Mouse (Mus musculus) heart, embryonic 14.5 days (tissue): ENCODE measurements around the gene Ece1. TPM values are rescaled to one million over a fixed set of nuclear protein-coding genes. Genes with fewer than 3 reads are reported as not detected.

Source experiments
- ATAC-seq: fragments of 200-750 bp; cut with Nextera tagmentation; 2 replicates; pipeline ENCODE4 v1.8.0; 2017; ENCODE audit warnings: low read depth, moderate TSS enrichment; ENCODE audit not compliant: insufficient number of reproducible peaks, insufficient read depth, low FRiP score
- H3K27ac ChIP-seq, 2 experiments: fragments of 200-500 bp in 1 of 2; fragments of 300-500 bp in 1 of 2; sonication (generic) in 1 of 2; replicated peaks in 1 of 2; 2 replicates each; pipeline ENCODE4 v1.5.1; 2012 to 2014; ENCODE audit warnings: low read depth in 2 of 2, low read length in 2 of 2, control low read depth in 1 of 2, mild to moderate bottlenecking in 1 of 2, mixed read lengths in 1 of 2; ENCODE audit not compliant: control insufficient read depth in 1 of 2, insufficient read depth in 1 of 2
- H3K27me3 ChIP-seq: fragments of 300-500 bp; sonication (generic); 2 replicates; pipeline ENCODE4 v1.6.1; 2014; ENCODE audit warnings: mild to moderate bottlenecking, low read length, control low read depth; ENCODE audit not compliant: control insufficient read depth, insufficient read depth
- H3K36me3 ChIP-seq: fragments of 300-500 bp; sonication (generic); 2 replicates; pipeline ENCODE4 v1.6.1; 2014; ENCODE audit warnings: mild to moderate bottlenecking, control low read depth, low read length, mixed read lengths; ENCODE audit not compliant: control insufficient read depth, insufficient read depth
- H3K4me1 ChIP-seq, 2 experiments: fragments of 200-500 bp in 1 of 2; fragments of 300-500 bp in 1 of 2; sonication (generic) in 1 of 2; 2 replicates each; pipeline ENCODE4 v1.6.1; 2012 to 2014; ENCODE audit warnings: low read length in 2 of 2, control low read depth in 1 of 2, mixed read lengths in 1 of 2; ENCODE audit not compliant: control insufficient read depth in 2 of 2, insufficient read depth in 2 of 2
- H3K4me2 ChIP-seq: fragments of 300-500 bp; sonication (generic); 2 replicates; pipeline ENCODE4 v1.6.1; 2014; ENCODE audit warnings: mild to moderate bottlenecking, low read length
- H3K4me3 ChIP-seq, 2 experiments: fragments of 200-500 bp in 1 of 2; fragments of 300-500 bp in 1 of 2; sonication (generic) in 1 of 2; 2 replicates each; pipeline ENCODE4 v1.5.1; 2012 to 2014; ENCODE audit warnings: low read length in 2 of 2, mild to moderate bottlenecking in 2 of 2, control low read depth in 1 of 2, low read depth in 1 of 2, moderate library complexity in 1 of 2; ENCODE audit not compliant: control insufficient read depth in 1 of 2, insufficient read depth in 1 of 2
- H3K9ac ChIP-seq: fragments of 300-500 bp; sonication (generic); 2 replicates; pipeline ENCODE4 v1.6.1; 2014; ENCODE audit warnings: mild to moderate bottlenecking, low read length
- H3K9me3 ChIP-seq: fragments of 300-500 bp; sonication (generic); 2 replicates; pipeline ENCODE4 v1.6.1; 2016; ENCODE audit warnings: low read length, control low read depth; ENCODE audit not compliant: control insufficient read depth
- WGBS: fragments of 180-500 bp; shearing (Covaris S2); extraction: QIAGEN DNeasy Blood & Tissue Kit; methylation state at CpG from one replicate; pipeline ENCODE4 v1.1.7; 2014; 5-methylcytosine and 5-hydroxymethylcytosine counted together
- polyA plus RNA-seq: library from polyadenylated mRNA; unstranded; fragments of >200 nt; fragmentation: Nextera tagmentation; extraction: Ambion mirVana; gene quantifications from 2 replicates; pipeline ENCODE4 v1.2.1, GENCODE M21; 2014

The Ece1 gene
- polyA plus RNA-seq, 1 experiment from 2014 or later = 92.8 TPM

DNA sequence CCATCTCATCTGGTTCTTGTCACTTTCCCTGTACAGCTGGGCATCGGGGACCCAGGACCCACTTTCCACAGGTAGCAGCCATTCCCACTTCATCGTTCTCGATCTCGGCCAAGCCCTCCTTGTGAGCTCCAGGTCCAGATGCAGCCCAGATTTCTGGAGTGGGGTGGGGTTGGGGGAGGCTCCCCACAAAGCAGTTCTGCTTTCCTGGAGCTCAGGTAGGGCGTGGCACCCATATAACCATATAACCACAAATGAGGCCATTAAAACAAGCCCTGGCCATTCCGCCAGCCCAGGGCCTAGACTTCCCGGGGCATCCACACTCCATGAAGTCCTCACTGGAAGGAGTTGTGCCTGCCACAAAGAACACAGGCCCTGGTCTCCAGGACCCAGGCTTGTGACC, 46.5 kb downstream of the Ece1 start:
- H3K4me1 ChIP-seq = peaks cover 15 to 19% of the 10 kb centered on the region in 2 experiments
- no peak overlapping the region for H3K4me3 ChIP-seq
- H3K36me3 ChIP-seq = no peaks in the 10 kb centered on the region
- ATAC-seq = no peak
- H3K9me3 ChIP-seq = no peaks in the 10 kb centered on the region
- H3K27ac ChIP-seq = peak overlapping the region in 1 of 2 experiments; percentile 9; a peak in 1 of 4 replicates
- H3K27me3 ChIP-seq = 0 out of 2 replicates have a peak, but pooled peaks cover 4% of the 10 kb centered on the region
- H3K9ac ChIP-seq = no peak overlapping the region
- WGBS = 73% methylated on average over 7 of the region's 7 CpGs
- no peak overlapping the region for H3K4me2 ChIP-seq

DNA sequence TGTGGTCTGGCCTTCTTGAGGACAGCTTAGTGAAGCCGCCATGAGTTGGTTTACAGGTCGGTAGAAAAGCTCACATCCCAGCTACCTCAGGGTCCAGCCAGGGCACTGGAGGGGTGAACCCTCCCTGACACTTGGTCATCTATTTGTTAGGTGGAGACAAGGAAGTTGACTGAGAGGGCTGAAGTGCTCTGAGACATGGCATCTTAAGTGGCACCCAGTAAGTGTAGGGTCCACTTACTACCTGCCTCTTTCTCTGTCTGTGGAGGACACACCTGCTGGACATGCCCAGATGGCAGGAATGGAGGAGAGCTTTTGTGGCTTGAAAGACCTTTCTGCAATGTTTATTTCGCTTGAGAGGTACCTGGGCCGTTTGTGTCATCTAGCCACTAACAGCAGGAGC, 46.9 kb downstream of the Ece1 start:
- Histone ChIP-seq H3K4me3 (no peak overlapping the region), H3K4me2 (no peak overlapping the region), H3K9ac (no peak overlapping the region), H3K4me1 (peaks cover 19 to 21% of the 10 kb centered on the region in 2 experiments), H3K27ac (no peak overlapping the region), H3K36me3 (no peaks in the 10 kb centered on the region), H3K27me3 (0 out of 2 replicates have a peak, but pooled peaks cover 4% of the 10 kb centered on the region), H3K9me3 (no peaks in the 10 kb centered on the region)
- no peak for ATAC-seq
- 86% methylated on average over 4 of the region's 4 CpGs for WGBS

DNA sequence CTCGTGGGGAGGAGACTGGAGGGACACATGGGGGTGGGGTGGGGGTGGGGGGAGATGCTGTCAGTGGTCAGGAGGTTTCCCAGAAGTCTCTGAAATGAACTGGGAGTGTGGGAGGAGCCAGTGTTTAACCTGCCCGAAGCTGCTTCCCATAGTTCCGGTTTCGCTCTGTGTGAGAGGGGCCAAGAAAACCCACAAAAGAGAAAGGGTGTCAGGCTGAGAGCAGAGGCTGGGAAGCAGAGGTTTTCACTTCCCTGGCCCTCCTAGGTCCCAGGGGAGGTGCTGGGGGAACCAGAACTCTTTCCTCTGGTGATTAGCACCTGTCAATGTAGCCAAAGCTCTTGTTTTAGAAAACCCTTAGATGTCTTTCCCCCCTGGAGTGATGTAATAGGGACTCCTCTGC, 47.4 kb downstream of the Ece1 start:
- Histone ChIP-seq H3K4me1 (peaks cover 20 to 21% of the 10 kb centered on the region in 2 experiments), H3K27ac (no peak overlapping the region), H3K27me3 (0 out of 2 replicates have a peak, but pooled peaks cover 4% of the 10 kb centered on the region), H3K4me2 (no peak overlapping the region), H3K9ac (no peak overlapping the region), H3K4me3 (no peak overlapping the region), H3K36me3 (no peaks in the 10 kb centered on the region), H3K9me3 (no peaks in the 10 kb centered on the region)
- ATAC-seq = no peak
- whole genome bisulfite sequencing = 50% methylated on average over 4 of the region's 4 CpGs

DNA sequence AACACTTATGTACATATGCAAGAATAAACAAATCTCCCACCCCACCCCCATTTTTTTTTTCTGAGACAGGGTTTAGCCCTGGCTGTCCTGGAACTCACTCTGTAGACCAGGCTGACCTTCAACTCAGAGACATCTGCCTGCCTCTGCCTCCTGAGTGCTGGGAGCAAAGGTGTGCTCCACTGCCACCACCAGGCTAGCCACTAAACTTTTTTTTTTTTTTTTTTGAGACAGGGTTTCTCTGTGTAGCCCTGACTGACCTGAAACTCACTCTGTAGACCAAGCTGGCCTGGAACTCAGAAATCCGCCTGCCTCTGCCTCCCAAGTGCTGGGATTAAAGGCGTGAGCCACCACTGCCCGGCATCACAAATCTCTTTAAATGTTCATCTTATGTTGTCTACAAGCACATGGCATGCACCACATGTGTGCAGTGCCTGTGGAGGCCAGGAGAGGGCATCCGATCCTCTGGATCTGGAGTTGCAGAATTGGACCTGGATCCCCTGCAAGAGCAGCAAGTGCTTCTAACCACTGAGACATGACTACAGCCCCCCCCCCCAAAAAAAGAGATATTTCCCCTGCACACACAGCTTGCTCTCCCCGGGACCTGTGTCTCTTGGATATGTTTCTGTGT, 48.5 kb downstream of the Ece1 start:
- no peak overlapping the region for H3K4me3 ChIP-seq
- H3K27me3 ChIP-seq = no peaks in the 10 kb centered on the region
- 95% methylated on average over 5 of the region's 5 CpGs for WGBS
- H3K4me1 ChIP-seq = peaks cover 20 to 21% of the 10 kb centered on the region in 2 experiments
- no peaks in the 10 kb centered on the region for H3K36me3 ChIP-seq
- no peak overlapping the region for H3K9ac ChIP-seq
- no peaks in the 10 kb centered on the region for H3K9me3 ChIP-seq
- H3K4me2 ChIP-seq = no peak overlapping the region
- ATAC-seq = no peak
- no peak overlapping the region for H3K27ac ChIP-seq

DNA sequence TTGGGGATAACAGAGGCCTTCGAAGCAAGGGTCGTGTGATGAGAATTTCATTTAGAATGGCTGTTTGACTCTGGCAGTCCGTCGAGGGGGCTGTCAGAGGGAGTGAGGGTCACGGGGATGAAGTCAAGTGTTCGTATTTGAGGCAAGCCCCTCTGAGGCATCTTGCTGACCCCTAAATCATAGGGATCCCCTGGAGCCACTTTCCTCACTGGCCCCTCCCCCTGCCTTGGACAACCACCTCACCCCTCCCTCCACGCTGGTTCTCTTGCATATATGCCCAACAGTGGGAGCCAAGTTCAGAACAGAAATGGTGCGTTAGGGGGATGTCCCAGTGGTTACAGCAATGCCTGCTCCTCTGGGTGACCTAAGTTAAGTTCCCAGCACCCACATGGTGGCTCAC, 49.6 kb downstream of the Ece1 start:
- Histone ChIP-seq H3K27ac (no peak overlapping the region), H3K4me3 (no peak overlapping the region), H3K9ac (no peak overlapping the region), H3K27me3 (no peaks in the 10 kb centered on the region), H3K4me2 (no peak overlapping the region), H3K4me1 (peaks cover 22 to 23% of the 10 kb centered on the region in 2 experiments), H3K36me3 (no peaks in the 10 kb centered on the region), H3K9me3 (no peaks in the 10 kb centered on the region)
- no peak for ATAC-seq
- 78% methylated on average over 8 of the region's 8 CpGs for WGBS

DNA sequence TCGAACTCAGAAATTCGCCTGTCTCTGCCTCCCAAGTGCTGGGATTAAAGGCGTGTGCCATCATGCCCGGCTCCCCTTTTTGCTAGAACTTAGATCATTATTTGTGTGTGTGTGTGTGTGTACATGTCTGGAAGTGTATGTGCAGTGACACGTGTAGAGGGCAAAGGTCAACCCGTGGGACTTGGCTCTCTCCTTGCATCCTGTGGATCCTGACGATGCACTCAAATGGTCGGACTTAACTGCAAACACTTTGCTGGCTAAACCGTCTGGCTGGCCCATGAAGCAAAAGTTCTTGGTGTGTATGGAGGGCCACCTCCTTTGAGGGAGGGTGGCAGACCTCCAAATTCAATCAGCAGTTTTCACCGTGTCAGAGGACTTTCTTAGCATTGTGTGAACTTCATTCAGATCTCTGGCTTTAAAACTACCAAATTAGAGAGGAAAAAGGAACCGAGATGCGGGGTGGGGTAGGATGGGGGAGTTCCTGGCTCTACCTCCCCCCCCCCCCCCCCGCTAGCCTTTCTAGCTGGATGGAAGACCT, 50.8 kb downstream of the Ece1 start:
- WGBS = 64% methylated on average over 12 of the region's 13 CpGs
- no peak for ATAC-seq
- H3K4me1 ChIP-seq = peaks cover 30 to 31% of the 10 kb centered on the region in 2 experiments

DNA sequence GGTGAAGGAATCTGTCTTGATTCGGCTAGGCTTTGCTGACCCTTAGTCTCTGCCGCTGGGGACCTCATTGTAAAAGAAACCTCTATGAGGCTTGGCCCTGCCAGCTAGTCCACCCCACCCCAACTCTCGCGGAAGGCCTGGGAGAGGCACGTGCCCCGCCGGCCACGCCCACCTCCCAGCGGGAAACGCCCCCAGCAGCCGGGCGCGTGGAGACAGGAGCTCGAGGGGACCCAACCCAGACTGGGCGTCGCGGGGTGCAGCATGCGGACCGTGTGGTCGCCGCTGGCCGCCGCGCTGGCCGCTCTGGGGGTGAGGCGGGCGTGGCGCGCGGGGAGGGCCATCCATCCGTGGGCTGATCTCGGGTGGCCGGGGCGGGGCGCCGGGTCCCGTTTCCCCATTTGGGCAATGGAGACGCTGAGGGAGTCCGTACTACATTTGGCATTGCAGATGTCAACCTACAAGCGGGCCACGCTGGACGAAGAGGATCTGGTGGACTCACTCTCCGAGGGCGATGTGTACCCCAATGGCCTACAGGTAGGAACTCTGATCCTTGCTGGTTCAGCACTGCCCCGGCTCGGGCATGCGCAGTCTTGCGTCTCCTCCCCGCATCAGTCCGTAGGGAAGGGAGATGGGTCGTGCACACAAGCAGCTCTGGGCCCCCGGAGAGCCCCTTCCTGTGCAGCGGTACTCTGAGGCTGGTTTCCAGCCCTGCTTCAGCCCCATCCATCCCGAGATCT, 51.5 kb downstream of the Ece1 start:
- WGBS = 2% methylated on average over 54 of the region's 54 CpGs
- Histone ChIP-seq H3K36me3 (no peaks in the 10 kb centered on the region), H3K9me3 (no peaks in the 10 kb centered on the region), H3K4me2 (peak overlapping the region; percentile 97), H3K27me3 (no peaks in the 10 kb centered on the region), H3K4me1 (peaks cover 31% of the 10 kb centered on the region in 2 experiments), H3K9ac (peak overlapping the region; percentile 69), H3K27ac (0 out of 4 replicates have a peak overlapping the region, but pooled peaks of 1 of the 2 experiments have one; percentile 38), H3K4me3 (peak overlapping the region; percentile 54 to 56)
- ATAC-seq = peak; percentile 58

More for the DNA sequence above, 50.8 kb downstream of the Ece1 start:
- Histone ChIP-seq H3K4me3 (peak overlapping the region; percentile 54 to 56; a peak in 3 of 4 replicates), H3K4me2 (peak overlapping the region; percentile 97), H3K27ac (0 out of 4 replicates have a peak overlapping the region, but pooled peaks of 1 of the 2 experiments have one; percentile 38), H3K36me3 (no peaks in the 10 kb centered on the region), H3K9ac (peak overlapping the region; percentile 69), H3K9me3 (no peaks in the 10 kb centered on the region), H3K27me3 (no peaks in the 10 kb centered on the region)
